Mouse (Mus musculus) gastrocnemius, adult 2 months (tissue): ENCODE data around the gene Ubfd1. TPM values are rescaled to one million over a fixed set of nuclear protein-coding genes. Genes with fewer than 3 reads are reported as not detected.
"Not testable (repeated sequence)": the region's sequence is repeated elsewhere in the genome, so short reads cannot be mapped to it uniquely, and the experiment has no call there.

Experiments used
- DNase-seq: peaks from one replicate; pipeline ENCODE4 v3.0.0; 2022
- H3K27ac ChIP-seq: fragments of 200-600 bp; 2 replicates; pipeline ENCODE4 v1.8.1; 2022; ENCODE audit warnings: mild to moderate bottlenecking
- H3K4me3 ChIP-seq: fragments of 200-600 bp; 2 replicates; pipeline ENCODE4 v1.8.1; 2022; ENCODE audit warnings: mild to moderate bottlenecking, moderate library complexity
- CTCF ChIP-seq: fragments of 200-600 bp; IDR thresholded peaks from 2 replicates; pipeline ENCODE4 v1.8.1; 2022; ENCODE audit warnings: antibody characterized with exemption, mild to moderate bottlenecking, moderate library complexity
- intact Hi-C: fragments of 180-260 bp; cut with DNase I; formaldehyde crosslinking; loops from one replicate; pipeline ENCODE4 v1.15.1; 2025
- total RNA-seq, 2 experiments: library from RNA; stranded (reverse); gene quantifications; 2 replicates each; pipeline ENCODE4 v1.2.3; 2021

Ubfd1 gene
- total RNA-seq, 2 experiments from 2014 or later: 23.2 to 25.5 TPM

- TF ChIP-seq CTCF: no peak
- no peak overlapping the region for H3K4me3 ChIP-seq
- intact Hi-C loops: loop anchor here (2.0 to 5.0 kb wide), 2 partner anchors 29 to 99 kb away; no protein-coding TSS in a partner anchor
- DNase-seq: no peak
- no peak overlapping the region for H3K27ac ChIP-seq
Measured at GRCm38 (mm10) chr7:122098009-122098408, 31.0 kb downstream of the Ubfd1 start.

GRCm38 (mm10) chr7:122099222-122099621, 32.2 kb downstream of the Ubfd1 start:
- DNase-seq: peak; percentile 26
- intact Hi-C loops: loop anchor here (2.0 to 5.0 kb wide), 2 partner anchors 30 to 98 kb away; no protein-coding TSS in a partner anchor
- no peak overlapping the region for H3K27ac ChIP-seq
- TF ChIP-seq CTCF: peak; percentile 89
- H3K4me3 ChIP-seq: peak overlapping the region; percentile 39

DNA sequence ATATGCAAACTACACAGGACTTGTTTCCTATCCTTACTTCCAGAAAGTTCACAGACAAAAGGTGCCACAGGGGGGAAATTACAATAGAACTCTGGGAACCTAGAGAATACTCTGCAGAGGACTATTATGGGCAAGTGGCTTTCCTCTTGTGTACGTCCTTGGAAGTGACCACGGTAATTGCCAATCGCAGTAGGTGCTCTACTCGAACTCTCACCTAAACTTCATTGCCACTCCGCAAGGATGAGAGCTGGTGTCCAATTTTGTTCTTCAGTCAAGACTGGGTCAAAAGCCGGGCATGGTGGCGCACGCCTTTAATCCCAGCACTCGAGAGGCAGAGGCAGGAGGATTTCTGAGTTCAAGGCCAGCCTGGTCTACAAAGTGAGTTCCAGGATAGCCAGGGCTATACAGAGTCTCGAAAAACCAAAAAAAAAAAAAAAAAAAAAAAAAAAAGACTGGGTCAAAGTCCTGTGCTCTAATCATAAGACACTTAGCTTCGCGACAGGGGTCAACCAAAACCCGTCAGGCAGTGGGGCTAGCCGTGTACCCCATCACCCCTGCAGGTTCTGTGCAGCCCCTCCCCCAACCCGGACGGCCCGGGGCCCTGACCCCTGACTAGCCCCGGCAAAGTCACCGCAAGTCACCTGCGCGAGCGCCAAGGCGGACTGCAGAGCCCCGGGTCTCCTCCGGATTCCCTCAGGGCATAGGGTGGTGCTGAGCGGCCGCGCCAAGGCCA, 34.2 kb downstream of the Ubfd1 start:
- H3K4me3 ChIP-seq: peak overlapping the region; percentile 90
- H3K27ac ChIP-seq: peak overlapping the region; percentile 95
- intact Hi-C loops, DNase-seq: not testable (repeated sequence)

- TF ChIP-seq CTCF: peak; percentile 91
- peak; percentile 93 for DNase-seq
- peak within 1 kb of the TSS; percentile 95 for H3K27ac ChIP-seq
- peak within 1 kb of the TSS; percentile 90 for H3K4me3 ChIP-seq
- intact Hi-C loops: no loop called here
Measured at GRCm38 (mm10) chr7:122101747-122102244, 34.8 kb downstream of the Ubfd1 start, which contains the start of gene Ndufab1. Ndufab1 (minus strand) TSS chr7:122101886.

DNA sequence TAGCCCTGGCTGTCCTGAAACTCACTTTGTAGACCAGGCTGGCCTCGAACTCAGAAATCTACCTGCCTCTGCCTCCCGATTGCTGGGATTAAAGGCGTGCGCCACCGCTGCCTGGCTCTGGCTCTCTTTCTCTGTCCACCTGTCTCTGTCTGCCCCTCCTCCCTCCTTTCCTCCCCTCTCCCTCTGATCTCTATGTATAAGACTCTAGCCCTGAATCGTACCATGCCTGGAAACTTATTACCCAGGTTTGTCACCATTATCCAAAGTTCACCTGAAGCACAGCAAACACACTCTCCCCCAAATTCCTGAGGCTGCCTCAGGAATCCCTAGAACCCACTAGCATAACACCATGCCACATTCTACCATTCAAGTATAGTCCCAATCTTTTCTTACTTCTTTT, 41.2 kb downstream of the Ubfd1 start:
- H3K27ac ChIP-seq: no peak overlapping the region
- DNase-seq: no peak
- intact Hi-C loops: no loop called here
- H3K4me3 ChIP-seq: no peak overlapping the region
- no peak for TF ChIP-seq CTCF

DNA sequence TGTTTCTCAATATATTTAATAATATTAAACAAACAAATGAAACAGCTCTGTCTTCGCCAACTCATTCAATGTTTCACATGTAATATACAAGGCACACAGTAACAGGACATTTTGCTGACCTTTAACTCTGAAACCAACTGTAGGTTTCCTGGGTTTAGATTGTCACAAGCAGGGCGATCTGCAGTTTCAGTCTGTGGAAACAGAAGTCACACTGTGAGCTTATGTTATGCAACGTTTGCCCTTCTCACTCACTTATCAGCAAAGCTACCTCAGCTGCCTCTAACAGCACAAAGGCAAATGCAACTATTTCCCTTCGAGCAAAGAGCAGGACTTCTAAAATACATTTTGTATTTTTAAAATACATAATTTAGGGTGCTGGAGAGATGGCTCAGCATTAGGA, 56.5 kb downstream of the Ubfd1 start:
- intact Hi-C loops: no loop called here
- Histone ChIP-seq H3K27ac (no peak overlapping the region), H3K4me3 (no peak overlapping the region)
- no peak for TF ChIP-seq CTCF
- no peak for DNase-seq

GRCm38 (mm10) chr7:122125636-122126035, 58.7 kb downstream of the Ubfd1 start:
- Histone ChIP-seq H3K4me3 (no peak overlapping the region), H3K27ac (no peak overlapping the region)
- DNase-seq: no peak
- TF ChIP-seq CTCF: peak; percentile 8; the same call in 1 of the 2 replicates
- intact Hi-C loops: no loop called here

DNA sequence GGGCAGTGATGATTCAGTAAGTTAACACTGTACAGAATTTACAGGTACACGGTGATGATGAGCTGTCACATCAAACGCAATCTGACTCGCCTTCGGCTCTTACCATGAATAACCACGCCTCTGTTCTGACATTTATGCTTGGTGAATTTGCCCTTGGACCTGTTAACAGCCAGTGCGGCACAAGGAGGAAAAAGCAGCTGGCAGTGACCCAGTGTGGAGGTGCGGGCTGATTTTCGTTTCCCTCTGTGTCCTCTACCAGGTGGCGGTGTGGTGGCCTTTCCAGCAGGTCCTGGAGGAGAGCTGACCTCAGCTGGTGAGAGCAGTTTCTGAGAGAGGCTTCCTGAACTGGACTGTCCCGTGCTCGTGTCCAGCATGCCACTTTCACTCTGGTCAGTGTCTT, 60.0 kb downstream of the Ubfd1 start:
- no peak overlapping the region for H3K27ac ChIP-seq
- intact Hi-C loops: no loop called here
- DNase-seq: no peak
- TF ChIP-seq CTCF: no peak
- H3K4me3 ChIP-seq: no peak overlapping the region

Other genes with a start within 250 kb of the Ubfd1 start
- under 1 TPM in 1 of 2 experiments, not detected in 1; 0.23 TPM for gene Scnn1b, start 202.1 kb upstream of the Ubfd1 start, total RNA-seq
- 10 to 100 TPM; 10.5 to 13.9 TPM for gene Cog7, start 85.5 kb upstream of the Ubfd1 start, total RNA-seq
- gene Gga2, start 46.0 kb upstream of the Ubfd1 start, total RNA-seq: 10 to 100 TPM; 12.2 to 13.5 TPM
- gene Ears2, start 88 bp downstream of the Ubfd1 start, total RNA-seq: 1 to 10 TPM; 6.6 to 8.2 TPM
- 100 to 1,000 TPM; 529 to 848 TPM for gene Ndufab1, start 34.7 kb downstream of the Ubfd1 start, total RNA-seq
- under 1 TPM; 0.61 to 0.66 TPM for gene Palb2, start 65.8 kb downstream of the Ubfd1 start, total RNA-seq
- 10 to 100 TPM; 16.4 to 21.1 TPM for gene Dctn5, start 65.9 kb downstream of the Ubfd1 start, total RNA-seq
- under 1 TPM; 0.18 to 0.28 TPM for gene Plk1, start 92.3 kb downstream of the Ubfd1 start, total RNA-seq
- gene Ern2, start 119.0 kb downstream of the Ubfd1 start, total RNA-seq: not detected
- gene Chp2, start 152.3 kb downstream of the Ubfd1 start, total RNA-seq: 1 to 10 TPM; 3.1 to 4.2 TPM
- 1 to 10 TPM in 1 of 2 experiments, under 1 TPM in 1; 0.54 to 1.1 TPM for gene Prkcb, start 221.6 kb downstream of the Ubfd1 start, total RNA-seq